Mouse (Mus musculus): Measurements from ENCODE around the gene Tmem161a. TPM values are rescaled to one million over a fixed set of nuclear protein-coding genes. Genes with fewer than 3 reads are reported as not detected.

The Tmem161a gene
- total and polyA plus RNA-seq, 3 experiments, result 48.5 to 73.6 (median 65.0) TPM

DNA sequence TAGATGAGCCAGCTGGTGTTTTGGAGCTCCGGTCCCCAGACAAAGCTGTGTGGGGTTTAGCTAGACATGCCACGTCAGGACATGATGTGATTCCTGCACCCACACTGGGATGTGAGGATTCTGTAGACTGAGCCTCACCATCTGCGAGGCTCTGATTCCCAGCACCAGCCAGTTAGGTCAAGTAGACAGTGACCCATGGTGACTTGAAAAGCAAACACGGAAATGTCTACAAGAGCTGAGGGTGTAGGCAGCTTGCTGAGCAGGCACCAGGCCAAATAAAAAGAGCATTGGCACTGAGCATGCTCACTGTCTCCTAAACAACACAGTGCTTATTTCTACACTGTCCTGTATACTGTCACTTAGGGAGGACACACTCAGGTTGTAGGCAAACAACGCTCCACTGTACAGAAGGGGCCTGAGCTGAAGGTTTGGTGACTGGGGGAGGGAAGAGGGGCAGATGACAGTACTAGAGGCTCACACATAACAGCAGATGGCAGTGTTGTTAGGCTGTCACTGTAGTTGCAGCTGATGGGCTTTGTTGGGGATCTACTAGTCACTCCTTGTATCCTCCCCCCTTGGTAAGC lies 28.0 kb downstream of the Tmem161a start:
- H3K4me2 ChIP-seq (ENCODE audit: insufficient read depth, low read depth, poor library complexity, severe bottlenecking), result no peak overlapping the region
- H3K36me3 ChIP-seq (replicated peaks in 1 of 2; ENCODE audit: control insufficient read depth in 1 of 2, insufficient read depth in 1 of 2, low read length in 1 of 2), result no peaks in the 10 kb centered on the region
- in situ Hi-C loops (cut with MboI; ENCODE audit: low pct_ligation_motif_present, low pct_unique_long_range_greater_than_20kb, low sequenced_read_pairs), result no loop called here
- H3K4me3 ChIP-seq (replicated peaks in 1 of 3; ENCODE audit: low read depth in 2 of 3, low read length in 2 of 3, poor library complexity in 1 of 3), result no peak overlapping the region
- dilution Hi-C loops (cut with MboI; ENCODE audit: extremely low pct_ligation_motif_present, extremely low pct_unique_long_range_greater_than_20kb, low sequenced_read_pairs), result no loop called here
- 0 out of 4 replicates have a peak, but pooled peaks cover 0 to 2% of the 10 kb centered on the region in 2 experiments for H3K4me1 ChIP-seq (ENCODE audit: control insufficient read depth in 1 of 2, insufficient read depth in 2 of 2)
- no peaks in the 10 kb centered on the region for H3K79me2 ChIP-seq (replicated peaks; ENCODE audit: control insufficient read depth, extremely low read depth, insufficient read depth, poor library complexity, severe bottlenecking)
- H3K9me3 ChIP-seq (replicated peaks; ENCODE audit: low read length), result no peaks in the 10 kb centered on the region
- no peak overlapping the region for H3K9ac ChIP-seq (ENCODE audit: insufficient read depth, low read depth)
- no peaks in the 10 kb centered on the region for H3K27me3 ChIP-seq (replicated peaks)
- peak; percentile 15 for DNase-seq (ENCODE audit: extremely low read depth)
- no peak overlapping the region for H3K27ac ChIP-seq (ENCODE audit: insufficient read depth, low read depth)
- peak; percentile 59 for TF ChIP-seq SMC3 (IDR thresholded peaks at IDR 0.05; ENCODE audit: low read depth, low read length)
- TF ChIP-seq RAD21 (IDR thresholded peaks at IDR 0.05; ENCODE audit: low read depth, low read length), result peak; percentile 59
- TF ChIP-seq CTCF (conservative IDR thresholded peaks at IDR 0.05 in 1 of 2, IDR thresholded peaks at IDR 0.05 in 1 of 2; ENCODE audit: low read depth in 2 of 2, low read length in 2 of 2), result peak in 1 of 2 experiments; percentile 66; a peak in 2 of 4 replicates
- TF ChIP-seq CHD1 (IDR thresholded peaks at IDR 0.05; ENCODE audit: low read depth, low read length), result no peak

DNA sequence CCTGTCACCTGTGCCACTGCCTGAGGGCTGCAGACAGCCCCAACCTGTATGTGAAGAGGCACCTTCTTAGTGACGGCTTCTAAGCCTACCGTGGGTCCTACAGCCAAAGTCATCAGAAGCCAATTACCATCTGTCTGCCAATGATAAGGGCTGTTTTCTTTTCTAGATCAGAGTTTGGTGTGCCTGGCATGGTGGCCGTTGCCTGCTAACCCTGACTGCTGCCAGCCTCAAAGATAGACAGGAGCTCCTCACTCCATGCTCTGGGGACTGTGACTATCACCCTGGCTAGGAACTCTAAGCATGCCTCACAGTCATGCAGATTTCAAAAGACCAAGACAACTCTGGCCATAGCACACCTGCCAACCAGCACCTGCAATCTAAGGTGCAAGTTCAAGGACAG lies 29.3 kb downstream of the Tmem161a start:
- Histone ChIP-seq H3K4me3 (replicated peaks in 1 of 3; ENCODE audit: low read depth in 2 of 3, low read length in 2 of 3, poor library complexity in 1 of 3) (no peak overlapping the region), H3K4me1 (ENCODE audit: control insufficient read depth in 1 of 2, insufficient read depth in 2 of 2) (0 out of 4 replicates have a peak, but pooled peaks cover 0 to 2% of the 10 kb centered on the region in 2 experiments), H3K9me3 (replicated peaks; ENCODE audit: low read length) (no peaks in the 10 kb centered on the region), H3K27ac (ENCODE audit: insufficient read depth, low read depth) (no peak overlapping the region), H3K79me2 (replicated peaks; ENCODE audit: control insufficient read depth, extremely low read depth, insufficient read depth, poor library complexity, severe bottlenecking) (no peaks in the 10 kb centered on the region), H3K36me3 (replicated peaks in 1 of 2; ENCODE audit: control insufficient read depth in 1 of 2, insufficient read depth in 1 of 2, low read length in 1 of 2) (no peaks in the 10 kb centered on the region), H3K4me2 (ENCODE audit: insufficient read depth, low read depth, poor library complexity, severe bottlenecking) (no peak overlapping the region), H3K9ac (ENCODE audit: insufficient read depth, low read depth) (no peak overlapping the region), H3K27me3 (replicated peaks) (no peaks in the 10 kb centered on the region)
- dilution Hi-C loops (cut with MboI; ENCODE audit: extremely low pct_ligation_motif_present, extremely low pct_unique_long_range_greater_than_20kb, low sequenced_read_pairs) (no loop called here), in situ Hi-C loops (cut with MboI; ENCODE audit: low pct_ligation_motif_present, low pct_unique_long_range_greater_than_20kb, low sequenced_read_pairs) (no loop called here)
- no peak for DNase-seq (ENCODE audit: extremely low read depth)
- TF ChIP-seq UBTF (IDR thresholded peaks at IDR 0.05; ENCODE audit: low read depth, low read length) (no peak), POLR2A (IDR thresholded peaks at IDR 0.05; ENCODE audit: low read depth, low read length) (no peak), RCOR1 (conservative IDR thresholded peaks at IDR 0.05; ENCODE audit: low read depth, low read length) (no peak), KAT2A (IDR thresholded peaks at IDR 0.05; ENCODE audit: insufficient replicate concordance, low read length) (no peak), JUND (conservative IDR thresholded peaks at IDR 0.05; ENCODE audit: low read depth, low read length) (no peak), POLR2AphosphoS2 (IDR thresholded peaks at IDR 0.05; ENCODE audit: low read depth, low read length) (no peak), EP300 (IDR thresholded peaks at IDR 0.05; ENCODE audit: low read length) (no peak), ZNF384 (IDR thresholded peaks at IDR 0.05; ENCODE audit: low read depth, low read length) (no peak), MXI1 (IDR thresholded peaks at IDR 0.05; ENCODE audit: low read depth, low read length) (no peak), ZMIZ1 (IDR thresholded peaks at IDR 0.05; ENCODE audit: low read depth, low read length) (no peak), ETS1 (conservative IDR thresholded peaks at IDR 0.05; ENCODE audit: low read depth, low read length) (no peak), JUN (IDR thresholded peaks at IDR 0.05; ENCODE audit: insufficient read depth, low read depth, low read length) (no peak)
